Mouse (Mus musculus) natural killer cell, adult 2 months (primary cell): ENCODE measurements around the gene Atp5c1.

Source experiments
- DNase-seq, 2 experiments: peaks; one replicate each; pipeline ENCODE4 v3.0.0; 2022; ENCODE audit warnings: low spot score in 2 of 2

The Atp5c1 gene

DNA sequence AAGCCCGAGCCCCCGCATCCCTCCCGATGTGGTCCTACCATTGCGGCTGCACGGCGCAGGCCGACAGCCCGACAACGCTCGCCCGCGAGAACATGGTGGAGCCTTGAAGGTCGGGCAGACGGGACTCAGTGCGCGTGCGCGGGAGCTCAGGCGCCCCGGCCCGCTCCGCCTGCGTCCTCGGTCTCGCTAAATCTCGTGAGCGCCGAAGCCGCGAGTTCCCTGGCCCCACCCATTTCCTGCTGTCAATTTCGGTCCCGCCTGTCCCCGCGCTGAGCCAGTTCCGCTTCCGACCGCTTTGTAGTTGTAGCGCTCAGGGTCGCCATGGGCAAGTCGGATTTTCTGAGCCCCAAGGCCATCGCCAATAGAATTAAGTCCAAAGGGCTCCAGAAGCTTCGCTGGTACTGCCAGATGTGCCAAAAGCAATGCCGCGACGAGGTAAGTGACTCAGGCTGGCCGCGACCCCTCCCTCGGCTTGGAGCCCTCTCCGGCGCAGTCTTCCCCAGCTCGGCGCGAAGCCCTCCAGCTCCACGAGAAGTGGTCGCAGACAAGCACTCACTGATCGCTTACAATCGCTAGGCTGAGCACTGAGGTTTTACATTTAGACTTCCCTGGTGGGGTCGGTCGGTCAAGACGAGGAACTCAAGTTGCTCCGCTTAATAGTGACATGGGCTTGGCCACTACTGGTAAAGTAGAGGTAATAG is at the start of gene Atp5c1, which contains the start of gene Kin:
Gene Atp5c1, minus strand, starts transcription at position 201 of the 701 bp plus-strand sequence.
Gene Kin, plus strand, starts transcription at position 284 of the 701 bp plus-strand sequence.
- peak; percentile 97 to 98 for DNase-seq

DNA sequence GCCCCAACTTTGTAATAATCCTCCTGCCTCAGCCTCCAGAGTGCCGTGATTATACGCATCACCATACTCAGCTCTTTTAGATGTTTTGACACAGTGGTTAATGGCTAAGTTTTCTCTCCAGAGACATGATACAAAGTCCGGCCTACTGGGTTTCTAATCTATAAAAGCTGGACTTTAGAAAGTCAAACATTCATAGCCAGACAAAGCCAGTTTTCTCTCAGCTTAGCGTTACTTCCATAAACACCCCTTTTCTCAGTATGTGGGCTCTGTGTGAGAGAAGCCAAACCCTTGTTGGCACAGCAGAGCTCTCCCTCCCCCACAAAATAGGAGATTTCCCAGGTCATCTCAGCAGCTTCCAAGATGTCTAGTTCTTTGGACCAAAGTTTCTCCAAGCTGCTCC is 48.3 kb upstream of the Atp5c1 start:
- DNase-seq, result no peak

DNA sequence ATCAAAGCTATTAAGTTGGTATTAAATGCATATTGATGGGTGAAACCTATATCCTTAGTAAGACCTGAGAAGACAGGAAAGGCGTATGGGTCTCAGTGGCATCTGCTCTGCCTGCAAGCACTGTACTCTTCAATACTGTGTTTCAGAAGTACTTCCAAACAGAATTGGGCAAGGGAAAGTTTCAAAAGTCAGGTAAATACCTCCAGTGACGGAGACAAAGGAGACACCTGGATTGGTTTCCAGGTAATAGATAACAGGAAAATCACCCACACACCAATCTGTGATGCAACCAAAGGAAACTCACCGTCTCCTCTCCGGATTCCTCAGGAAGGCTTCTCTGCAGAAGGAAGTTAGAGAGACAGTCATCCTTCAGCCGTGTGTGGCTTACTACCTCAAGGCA is 47.2 kb upstream of the Atp5c1 start:
- no peak for DNase-seq

DNA sequence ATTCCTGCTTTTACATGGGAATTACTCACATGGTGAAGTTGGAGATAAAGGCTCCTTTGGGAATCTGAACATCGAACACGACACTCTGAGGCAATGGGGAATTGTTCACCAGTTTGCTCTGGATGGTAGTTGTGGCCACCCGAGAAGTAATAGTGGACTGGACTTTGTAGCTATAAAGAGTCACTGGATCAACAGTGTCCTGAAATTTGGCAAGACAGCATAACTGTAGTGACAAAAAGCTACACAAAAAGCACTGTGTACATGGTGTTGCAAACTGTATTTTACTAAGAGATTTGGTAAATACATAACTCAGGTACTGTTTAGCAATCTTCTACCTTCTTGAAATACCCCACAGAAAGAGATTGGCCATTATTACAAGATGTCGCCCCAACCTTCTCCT is 45.8 kb upstream of the Atp5c1 start:
- DNase-seq, result no peak

DNA sequence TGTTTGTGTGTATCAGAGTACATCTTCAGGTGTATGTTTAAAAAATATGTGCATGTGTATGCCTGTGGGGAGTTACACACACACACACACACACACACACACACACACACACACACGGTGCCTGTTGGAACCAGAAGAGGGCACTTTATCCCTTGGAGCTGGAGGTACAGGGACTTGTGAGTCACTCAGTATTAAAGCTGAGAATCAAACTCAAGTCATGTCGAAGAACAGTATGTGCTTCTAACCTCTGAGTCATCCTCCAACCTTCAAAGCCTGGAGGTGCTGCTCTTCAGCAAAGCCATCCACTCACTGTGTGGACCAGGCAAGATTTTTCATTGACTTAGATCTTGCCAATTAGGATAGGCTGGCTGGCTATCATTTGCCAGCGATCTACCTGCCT is 41.5 kb upstream of the Atp5c1 start:
- DNase-seq, result no peak

DNA sequence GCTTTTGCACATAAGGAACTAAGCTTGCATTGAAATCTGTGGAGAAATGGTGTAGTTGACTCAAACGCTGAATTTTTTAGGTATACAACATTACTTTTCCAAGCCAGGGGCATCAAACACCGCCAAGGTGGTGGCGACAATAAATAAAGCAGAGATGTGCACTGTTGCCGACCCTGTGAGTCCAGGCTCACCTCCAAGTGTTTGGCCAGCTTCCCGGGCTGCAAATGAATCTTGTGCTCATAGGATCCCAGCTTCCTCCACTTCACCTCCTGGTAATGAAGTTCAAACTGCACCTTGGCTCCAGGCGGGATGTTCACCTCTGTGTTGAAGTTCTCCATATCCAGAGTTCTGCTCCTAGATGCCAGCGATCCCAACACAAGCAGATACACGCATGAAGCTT is 39.0 kb upstream of the Atp5c1 start:
- DNase-seq, result no peak

DNA sequence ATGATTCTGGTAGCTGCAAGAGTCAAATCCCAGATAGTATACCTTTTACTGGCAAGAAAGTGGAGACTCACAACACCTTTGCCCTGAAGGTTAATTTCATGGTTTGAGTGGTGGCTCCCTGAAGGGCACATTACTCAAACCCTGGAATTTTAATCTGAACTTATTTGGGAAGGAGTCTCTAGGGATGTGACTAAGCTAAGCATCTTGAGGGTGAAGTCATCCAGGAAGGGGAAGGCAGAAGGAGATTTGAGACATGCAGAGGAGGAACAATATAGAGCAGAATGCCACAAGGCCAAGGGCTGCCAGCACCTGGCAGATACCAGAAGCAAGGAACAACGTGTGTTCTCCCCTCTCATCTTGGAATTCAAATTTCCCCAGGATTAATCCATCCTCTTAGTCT is 38.4 kb upstream of the Atp5c1 start:
- no peak for DNase-seq

DNA sequence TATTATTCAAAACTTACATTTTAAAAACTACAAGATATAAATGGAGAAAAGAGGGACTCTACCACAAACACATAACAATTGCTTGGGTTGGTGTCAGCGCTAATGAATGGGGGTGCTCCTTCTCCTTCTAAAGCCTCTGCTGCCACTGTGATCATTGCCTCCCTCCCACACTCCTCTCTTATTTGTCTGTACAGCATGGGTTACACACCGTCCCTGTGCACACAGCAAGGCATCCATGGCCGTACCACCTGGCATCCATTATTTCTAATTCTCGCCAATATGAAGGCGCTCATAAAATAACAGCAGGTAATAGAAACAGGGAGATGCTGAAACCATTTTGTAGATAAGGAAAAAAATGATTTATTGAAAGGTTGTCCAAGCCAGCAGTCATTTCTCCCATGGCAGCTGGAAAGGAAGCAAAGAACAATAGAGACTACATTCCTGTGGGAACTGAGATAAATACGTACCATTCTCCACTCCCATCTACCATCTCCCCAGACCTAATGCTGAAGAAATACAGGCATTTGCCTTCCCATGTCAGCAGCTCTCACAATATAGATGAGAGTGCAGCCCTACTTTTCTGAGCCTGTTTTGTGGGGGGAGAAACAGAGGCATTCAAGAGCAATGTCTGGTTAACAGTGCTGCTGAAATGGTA is 28.4 kb upstream of the Atp5c1 start:
- DNase-seq, result no peak

DNA sequence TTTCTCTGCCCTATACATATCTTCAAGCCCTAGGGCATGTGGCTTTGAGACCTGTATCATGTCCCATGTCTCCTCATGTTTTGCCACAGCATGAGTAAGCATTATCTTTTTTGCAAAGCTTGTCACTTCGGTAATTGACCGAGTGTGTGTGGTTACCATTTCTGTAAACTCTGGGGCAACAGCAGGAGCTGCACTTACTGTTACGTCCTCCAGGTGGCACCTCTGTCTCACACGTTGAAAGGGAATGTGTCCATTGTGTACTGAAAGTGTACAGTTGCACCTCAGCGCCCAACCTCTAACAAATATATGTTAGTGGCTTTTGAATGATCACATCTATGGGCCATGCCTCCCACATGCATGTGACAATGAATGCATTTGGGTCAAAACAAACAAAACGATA is 20.9 kb upstream of the Atp5c1 start:
- DNase-seq, result peak; percentile 21 to 34

DNA sequence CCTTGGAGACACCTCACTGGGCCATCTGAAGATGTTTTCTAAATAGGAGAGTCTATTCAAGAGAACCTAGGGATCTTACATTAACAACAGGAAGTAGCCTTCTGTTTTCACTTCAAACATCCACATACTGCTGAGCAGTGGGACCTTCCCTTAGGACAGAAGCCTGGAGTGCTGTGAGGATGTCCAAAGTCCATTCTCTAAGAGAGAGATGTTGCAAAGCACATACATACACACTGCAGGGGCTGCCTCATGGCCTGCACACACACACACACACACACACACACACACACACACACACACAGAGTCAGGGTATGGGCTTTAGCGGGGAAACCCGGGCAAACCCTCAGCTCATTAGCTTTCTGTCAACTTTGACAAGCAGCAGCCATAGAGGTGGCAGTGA is 20.2 kb upstream of the Atp5c1 start:
- no peak for DNase-seq

DNA sequence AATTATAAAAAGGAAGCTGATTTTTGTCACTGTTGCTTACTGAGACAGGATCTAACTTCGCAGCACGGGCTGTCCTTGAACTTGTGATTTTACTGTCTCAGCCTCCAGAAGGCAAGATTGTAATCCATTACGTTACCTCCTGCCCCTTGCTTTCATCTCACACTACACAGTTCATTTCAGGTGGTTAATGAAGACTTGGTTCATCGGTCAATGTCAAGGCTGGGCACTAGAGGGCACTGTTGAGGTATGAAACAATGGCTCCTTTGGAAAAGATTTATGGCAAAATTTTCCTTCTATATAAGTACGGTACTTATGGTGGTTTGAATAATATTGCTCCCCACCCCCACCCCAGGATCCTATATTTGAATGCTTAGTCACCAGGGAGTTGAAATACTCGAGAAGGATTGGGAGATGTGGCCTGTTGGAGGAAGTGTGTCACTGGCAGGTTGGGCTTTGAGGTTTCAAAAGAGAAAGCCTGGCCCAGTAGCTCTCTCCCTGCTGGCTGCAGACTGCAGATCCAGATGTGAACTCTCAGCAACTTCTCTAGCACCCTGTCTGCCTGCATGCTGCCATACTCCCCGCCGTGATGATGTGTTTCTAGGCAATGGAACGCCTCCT is 18.4 kb upstream of the Atp5c1 start:
- peak in 1 of 2 experiments; percentile 25 for DNase-seq

DNA sequence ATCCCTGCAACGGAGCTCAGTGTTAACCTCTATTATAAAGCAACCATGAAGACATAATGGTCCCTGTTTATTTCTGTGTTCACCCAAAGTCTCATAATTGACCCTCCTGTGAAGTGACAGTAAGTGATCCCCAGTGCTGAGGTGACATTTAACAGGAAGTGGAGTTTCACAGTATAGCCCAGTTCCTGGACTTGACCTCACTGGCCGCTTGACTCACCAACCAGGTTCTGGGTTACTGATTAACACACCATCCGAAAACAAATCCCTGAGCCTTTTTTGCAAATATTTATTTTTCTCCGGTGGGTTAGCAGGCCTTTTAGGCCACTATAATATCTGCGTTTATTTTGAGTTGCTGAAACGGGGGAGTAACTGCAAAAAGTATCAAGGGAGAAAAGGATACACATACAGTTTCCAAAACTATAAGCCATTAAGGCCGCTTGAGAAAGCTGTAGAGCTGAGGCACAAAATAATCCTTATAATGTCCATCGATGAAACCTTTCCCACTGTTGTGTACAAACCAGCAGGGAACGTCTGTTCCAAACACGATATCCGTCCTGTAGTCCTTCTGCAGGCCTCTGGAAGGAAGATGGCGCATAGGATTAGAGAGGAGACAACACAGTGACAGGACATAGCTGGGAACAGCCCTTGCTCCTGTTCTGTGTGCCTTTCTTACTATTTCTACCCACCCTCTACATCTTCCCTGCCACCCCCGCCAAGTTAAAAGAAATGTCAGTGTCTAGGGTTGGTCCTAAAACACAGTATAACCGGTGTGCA is 14.2 kb upstream of the Atp5c1 start:
- no peak for DNase-seq

DNA sequence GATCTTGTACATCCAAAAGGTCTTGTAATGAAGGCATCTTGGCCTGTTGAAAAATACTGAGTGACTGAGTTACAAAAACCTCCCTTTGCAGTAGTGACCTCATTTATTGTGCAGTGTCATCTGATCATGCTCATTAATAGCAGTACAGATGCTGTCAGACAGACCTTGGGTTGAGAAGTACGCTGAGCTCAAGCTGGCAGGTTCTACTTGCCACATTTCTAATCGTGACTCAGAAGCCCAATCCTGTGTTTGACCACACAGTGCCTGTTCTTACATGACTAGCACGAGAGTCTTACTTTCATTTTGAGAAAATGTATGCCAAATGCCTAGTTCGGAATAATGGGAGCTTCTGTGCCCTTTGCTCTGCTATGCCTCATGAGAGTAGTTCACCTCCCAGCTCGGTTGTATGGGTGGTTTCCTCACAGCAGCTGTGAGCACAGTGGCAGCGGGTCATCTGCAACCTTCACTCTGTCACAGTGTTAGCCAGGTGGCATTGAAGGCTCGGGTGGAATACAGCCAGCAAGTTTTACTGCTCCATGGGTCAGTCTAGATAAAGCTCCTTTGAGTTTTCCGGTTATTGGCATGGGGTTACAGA is 7.0 kb upstream of the Atp5c1 start:
- no peak for DNase-seq

DNA sequence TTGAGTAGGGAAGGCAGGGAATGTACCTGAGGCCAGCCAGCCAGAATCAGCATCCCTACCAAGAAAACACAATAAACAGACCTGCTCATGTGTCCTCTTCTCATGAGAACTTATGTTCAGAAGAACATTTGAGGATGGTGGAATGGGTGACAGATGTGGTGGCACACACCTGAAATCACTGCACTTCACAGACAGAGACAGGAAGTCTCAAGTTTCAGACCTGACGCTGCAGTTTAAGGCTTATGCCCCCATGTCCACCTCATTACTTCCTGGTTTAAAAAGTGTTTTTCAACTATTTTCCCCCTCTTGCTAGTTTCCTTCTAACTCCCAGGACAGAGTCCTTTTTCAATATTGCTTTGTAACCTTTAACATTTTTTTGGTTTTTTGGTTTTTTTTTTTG is 2.4 kb upstream of the Atp5c1 start:
- no peak for DNase-seq

DNA sequence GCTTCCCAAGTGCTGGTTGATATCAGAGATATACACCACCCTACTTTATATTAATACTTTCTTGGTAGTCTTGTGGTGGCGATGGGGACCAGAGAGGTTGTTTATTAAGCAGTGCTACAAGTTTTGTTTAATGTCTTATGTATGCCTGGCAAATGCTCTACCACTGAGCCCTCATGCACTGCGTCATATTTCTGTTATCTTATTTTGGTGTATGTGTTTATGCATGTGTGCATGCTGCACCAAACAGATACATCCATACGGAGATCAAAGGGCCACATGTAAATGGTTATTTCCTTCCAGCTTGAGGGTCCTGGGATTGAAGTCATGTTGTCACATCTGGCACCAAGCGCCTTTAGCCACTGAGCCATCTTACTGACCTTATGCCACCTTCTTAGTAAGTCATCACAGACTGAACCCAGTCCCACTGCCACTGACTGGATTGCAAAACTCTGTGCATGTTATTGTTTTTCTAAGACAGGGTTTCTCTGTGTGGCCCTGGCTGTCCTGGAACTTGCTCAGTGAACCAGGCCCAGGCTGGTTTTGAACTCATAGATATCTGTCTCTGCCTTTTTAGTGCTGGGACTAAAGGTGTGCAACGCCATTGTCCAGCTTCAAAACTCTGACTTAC is 1.3 kb upstream of the Atp5c1 start:
- DNase-seq, result no peak

DNA sequence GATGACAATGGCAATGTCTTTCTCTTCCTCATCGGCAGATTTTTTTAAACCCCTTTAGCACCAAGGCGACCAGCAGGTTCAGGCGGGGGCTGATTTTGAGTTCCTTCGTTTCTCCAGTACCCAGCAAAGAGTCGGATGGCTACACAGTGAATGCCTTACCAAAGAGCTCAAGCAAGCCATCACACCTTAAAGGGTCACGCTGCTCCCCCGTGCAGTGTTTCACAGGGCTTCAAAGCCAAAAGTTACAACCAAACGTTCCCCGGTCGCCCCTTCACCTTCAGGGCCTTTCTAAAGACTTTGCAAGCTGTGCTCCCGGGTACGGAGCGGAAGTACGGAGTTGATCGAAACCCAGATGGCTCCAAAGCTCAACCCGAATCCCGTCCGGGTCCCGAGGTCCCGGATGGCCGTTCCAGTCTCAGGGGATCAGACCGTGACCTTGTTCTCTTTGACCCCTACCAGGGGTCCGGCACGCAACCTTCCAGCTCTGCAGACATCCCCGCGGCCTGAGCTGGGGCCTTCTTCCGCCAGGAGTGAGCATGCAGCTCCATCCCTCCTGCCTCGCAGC is 483 bp downstream of the Atp5c1 start:
- no peak for DNase-seq

DNA sequence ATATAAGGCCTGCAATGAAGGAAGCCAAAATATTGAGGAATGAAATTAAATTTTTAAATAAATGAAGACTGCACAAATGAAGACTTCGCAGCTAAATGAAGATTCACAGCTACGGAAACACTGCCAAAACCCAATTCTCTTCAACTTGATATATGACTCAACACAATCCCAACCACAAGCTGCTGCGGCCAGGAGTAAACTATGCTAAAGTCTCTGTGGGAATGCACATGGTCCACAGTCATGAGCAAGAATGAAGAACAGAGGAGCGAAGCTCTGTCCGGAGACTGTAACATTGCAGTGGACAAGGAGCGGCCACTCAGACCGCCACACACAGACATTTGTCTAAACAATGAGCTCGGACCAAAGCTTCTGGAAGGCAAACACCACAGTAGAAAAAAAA is 3.6 kb downstream of the Atp5c1 start:
- no peak for DNase-seq

DNA sequence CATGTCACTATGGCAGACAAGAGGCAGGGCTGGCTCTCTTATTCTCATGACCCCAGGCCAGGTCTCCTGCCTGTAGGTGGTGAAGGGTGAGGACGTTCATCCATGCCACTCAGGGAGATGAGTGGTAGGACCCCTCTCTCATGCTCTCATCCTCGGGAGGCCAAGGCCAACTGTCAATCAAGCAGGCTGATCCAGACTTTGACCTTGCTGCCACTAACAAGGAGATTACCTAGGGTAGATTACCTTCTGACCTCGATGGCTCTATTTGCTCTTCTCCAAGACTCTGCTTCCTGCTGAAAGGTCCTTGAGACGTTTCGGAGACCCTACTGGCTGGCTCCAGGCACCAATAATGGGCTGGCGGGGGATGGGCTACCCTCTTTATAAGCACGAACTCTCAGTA is 5.8 kb downstream of the Atp5c1 start:
- DNase-seq, result no peak

DNA sequence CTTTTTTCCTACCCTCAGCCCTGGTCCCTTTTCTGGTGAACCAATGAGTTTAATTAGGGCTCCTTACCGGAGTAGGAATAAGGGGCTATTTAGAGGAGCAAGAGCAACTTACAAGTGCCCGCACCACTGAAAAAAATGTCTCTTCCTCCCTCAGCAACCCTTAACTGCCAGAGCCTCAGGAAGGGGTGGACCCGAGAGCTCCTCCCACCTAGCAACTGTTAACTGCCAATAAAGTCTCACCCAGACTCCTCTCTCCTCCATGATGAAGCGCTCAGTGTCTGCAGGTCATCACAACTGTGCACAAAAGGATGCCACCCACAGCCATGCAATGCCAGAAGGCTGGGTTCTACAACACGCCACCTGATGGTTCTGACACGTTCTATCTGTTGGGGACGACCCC is 8.6 kb downstream of the Atp5c1 start:
- DNase-seq, result no peak

DNA sequence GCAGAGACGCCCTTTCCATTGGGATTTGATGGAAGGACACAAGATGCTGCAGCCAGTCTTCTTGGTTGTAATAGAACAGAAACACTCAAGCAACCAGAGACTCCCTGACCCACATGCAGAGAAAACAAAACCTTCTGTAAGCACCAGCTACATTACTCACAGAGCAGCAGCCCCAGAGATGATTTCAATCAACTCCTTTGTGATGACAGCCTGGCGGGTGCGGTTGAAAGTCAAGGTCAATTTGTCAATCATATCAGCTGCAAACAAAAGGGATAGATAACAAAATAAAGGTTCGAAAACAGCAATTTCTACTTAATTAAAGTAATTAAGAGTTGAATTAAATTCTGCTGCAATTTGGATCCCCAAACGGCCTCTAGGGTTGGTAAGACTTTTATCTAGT is 21.5 kb downstream of the Atp5c1 start:
- no peak for DNase-seq

DNA sequence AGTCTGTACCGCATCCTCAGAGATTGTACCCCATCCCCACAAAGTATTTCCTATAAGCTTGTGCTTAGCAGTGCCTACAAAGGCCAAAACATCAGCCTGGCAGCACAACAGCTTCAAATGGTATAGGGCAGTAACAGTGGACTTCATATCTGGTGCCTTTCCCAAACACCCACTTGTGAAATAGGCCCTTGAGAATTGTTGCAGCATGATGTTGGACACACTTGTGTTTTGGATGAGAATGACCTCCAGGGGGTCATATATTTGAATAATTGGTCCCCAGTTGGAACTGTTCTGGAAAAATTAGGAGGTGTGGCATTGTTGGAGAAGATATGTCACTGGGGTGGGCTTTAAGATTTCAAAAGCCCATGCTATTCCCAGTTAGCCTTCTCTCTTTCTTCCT is 28.3 kb downstream of the Atp5c1 start:
- DNase-seq, result no peak
